Mouse (Mus musculus): ENCODE measurements around the gene Rnft2. TPM values are rescaled to one million over a fixed set of nuclear protein-coding genes. Genes with fewer than 3 reads are reported as not detected.

Gene Rnft2
- polyA plus RNA-seq (2012; rRNA removed): 73.6 and 75.2 TPM in 2 replicates

DNA sequence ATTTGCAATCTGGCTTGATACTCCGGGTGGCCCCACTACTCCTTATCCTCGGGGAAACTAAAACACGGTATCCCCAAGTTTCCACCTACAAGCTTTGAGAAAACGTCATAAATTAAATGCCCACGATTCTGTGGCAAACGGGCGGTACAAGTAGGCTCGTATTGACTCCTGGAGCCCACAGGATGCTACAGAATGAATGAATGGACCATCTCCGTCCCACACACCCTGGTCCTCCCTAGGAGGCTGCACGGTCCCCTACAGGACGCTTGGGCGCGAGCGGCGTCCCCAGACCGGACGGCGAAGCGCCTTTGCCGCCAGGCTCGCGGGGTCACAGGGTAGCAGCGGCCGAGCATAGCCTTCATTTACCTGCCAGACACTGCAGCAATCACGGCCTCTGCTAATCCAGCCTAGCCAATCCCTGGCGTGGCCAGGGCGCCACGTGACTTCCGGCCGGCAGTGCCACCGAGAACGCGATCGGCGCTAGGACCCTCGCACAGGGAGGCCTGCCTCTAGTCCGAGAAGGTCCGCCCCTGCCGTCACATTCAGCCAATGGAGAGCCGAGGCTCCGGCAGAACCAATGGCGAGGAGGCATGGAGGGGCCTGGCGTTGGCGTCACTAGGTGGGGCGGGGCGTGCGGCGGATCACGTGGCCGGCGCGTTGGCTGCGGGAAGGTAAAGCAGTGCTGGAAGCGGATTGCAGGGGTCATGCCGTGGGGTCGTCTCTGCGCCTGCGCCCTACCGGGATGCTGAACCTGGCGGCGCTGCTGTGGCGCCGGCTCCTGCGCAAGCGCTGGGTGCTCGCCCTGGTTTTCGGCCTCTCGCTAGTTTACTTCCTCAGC, at the start of gene Rnft2, which contains the start of gene 2410131K14Rik:
Rnft2 (minus strand) TSS at position 511 of the 838 bp plus-strand sequence.
2410131K14Rik (plus strand) TSS at position 622 of the 838 bp plus-strand sequence.

DNA sequence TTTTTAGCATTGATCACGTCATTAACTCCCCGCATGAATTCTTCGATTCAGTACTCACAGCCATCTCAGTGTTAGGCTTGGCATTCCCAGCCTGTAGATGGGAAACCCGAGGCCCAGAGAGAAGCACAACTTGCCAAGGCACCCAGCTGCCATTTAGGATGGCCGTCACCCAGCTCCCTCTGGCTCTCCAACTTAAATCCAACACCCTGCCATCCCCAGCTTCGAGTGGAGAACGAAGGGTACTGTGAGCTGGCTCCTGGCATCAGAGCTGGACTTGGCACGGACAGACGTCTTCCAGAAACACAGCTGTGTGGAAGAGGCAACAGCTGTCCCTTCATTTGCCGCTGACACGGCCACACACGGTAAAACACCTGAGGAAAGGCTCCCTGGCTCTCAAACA, 80.3 kb downstream of the Rnft2 start, which contains the start of gene Hrk:
Hrk (plus strand) TSS at position 68 of the 400 bp plus-strand sequence.

DNA sequence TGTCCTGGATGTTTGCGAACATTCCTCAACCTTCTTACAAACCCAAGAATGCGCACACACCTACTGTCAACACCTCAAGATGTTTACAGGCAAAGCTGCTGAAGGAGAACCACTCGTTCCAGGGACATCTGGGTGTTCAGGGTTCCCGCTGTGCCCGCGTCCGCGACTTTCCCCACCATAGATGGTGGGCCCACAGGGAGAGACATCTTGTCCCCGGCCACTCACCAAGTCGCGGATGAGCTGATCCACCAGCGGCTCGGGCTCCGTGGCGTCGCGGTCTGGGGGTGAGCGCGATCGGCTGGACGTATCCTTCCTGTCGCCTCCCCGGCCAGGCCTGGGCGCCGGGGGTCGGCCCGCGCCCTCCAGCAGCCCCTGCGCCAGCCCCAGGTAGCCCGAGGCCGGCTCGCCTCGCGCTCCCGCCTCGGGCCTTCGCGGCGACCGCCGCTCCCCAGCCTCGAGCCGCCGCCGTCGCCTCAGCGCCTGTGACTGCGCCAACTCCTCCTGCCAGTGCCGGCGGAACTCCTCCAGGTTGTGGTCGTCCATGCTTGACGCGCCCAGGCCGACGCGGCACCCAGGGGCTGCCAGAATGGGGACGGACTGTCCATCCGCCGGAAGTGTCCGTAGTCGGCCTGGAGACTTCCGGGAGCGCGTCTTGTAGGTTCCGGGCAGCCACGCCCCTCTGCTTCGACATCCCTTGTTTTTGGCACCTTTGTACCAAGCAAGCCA, 89.9 kb downstream of the Rnft2 start, which contains the start of gene Fbxw8:
Fbxw8 (minus strand) TSS at position 626 of the 726 bp plus-strand sequence.

Other genes with a start within 250 kb of the Rnft2 start
- 3.1 and 3.5 TPM in 2 replicates for gene Tesc, start 217.4 kb downstream of the Rnft2 start, polyA plus RNA-seq (2012; rRNA removed)
- 46.1 and 48.6 TPM in 2 replicates for gene Fbxw8, start 89.7 kb downstream of the Rnft2 start, polyA plus RNA-seq (2012; rRNA removed)
- 3.4 and 3.8 TPM in 2 replicates for gene Hrk, start 80.5 kb downstream of the Rnft2 start, polyA plus RNA-seq (2012; rRNA removed)
- gene 2410131K14Rik, start 111 bp upstream of the Rnft2 start, polyA plus RNA-seq (2012; rRNA removed): 18.9 and 19.6 TPM in 2 replicates

Data from central nervous system, embryonic 14 days (tissue).